ENCODE assay signal across 10 mouse cellular contexts in the genomic region with DNA sequence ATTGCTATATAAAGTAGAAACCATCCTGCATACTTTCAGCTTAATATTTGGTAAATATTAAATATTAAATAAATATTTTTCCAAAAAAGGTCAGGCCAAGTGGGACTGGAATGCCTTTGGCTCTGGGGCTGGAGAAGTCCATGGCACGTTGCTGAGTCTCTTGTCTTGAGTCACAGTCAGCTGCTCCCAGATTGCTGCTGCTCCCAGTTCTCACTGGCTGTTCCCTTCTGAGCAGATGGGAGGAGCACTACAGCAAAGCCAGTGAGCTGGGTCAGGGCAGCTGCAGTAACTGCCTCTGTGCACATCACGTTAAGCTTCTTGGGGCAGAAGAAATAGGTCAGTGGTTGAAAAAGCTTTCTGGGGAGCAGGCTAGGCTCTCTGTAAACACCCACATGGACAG. TPM values are rescaled to one million over a fixed set of nuclear protein-coding genes. Genes with fewer than 3 reads are reported as not detected.
DNase-seq lines count a peak whose midpoint lies in the region; ATAC-seq lines count a peak whose summit lies in the region.
"Had no signal": no experiment of that assay in that cellular context is flagged by ENCODE, and none has a peak within 500 bp of the region (broad histone marks: within the 10 kb centered on the region; RNA-seq: fewer than 3 reads in every experiment).

No protein-coding gene starts in this region.

- H3K4me1 ChIP-seq in lung, embryonic 16.5 days (replicated peaks; ENCODE audit: control insufficient read depth, insufficient read depth, low read length): peaks cover 10% of the 10 kb centered on the region

- H3K9ac ChIP-seq in lung, embryonic 16.5 days (ENCODE audit: low read length): no peak overlapping the region
- H3K9ac ChIP-seq: heart, embryonic 15.5 days; limb, embryonic 12.5 days had no signal

- H3K27me3 ChIP-seq in lung, embryonic 16.5 days (ENCODE audit: control insufficient read depth, insufficient read depth, low read depth, low read length): no peaks in the 10 kb centered on the region
- H3K27me3 ChIP-seq: heart, embryonic 15.5 days; limb, embryonic 12.5 days had no signal

- no peaks in the 10 kb centered on the region for H3K36me3 ChIP-seq in lung, embryonic 16.5 days (ENCODE audit: control insufficient read depth, insufficient read depth, low read length)
- H3K36me3 ChIP-seq: heart, embryonic 15.5 days; limb, embryonic 12.5 days had no signal

- H3K27ac ChIP-seq in lung, embryonic 16.5 days (ENCODE audit: low read length): 0 out of 2 replicates have a peak overlapping the region, but pooled peaks have one; percentile 46
- H3K27ac ChIP-seq: heart, embryonic 15.5 days; limb, embryonic 12.5 days had no signal

- no peak overlapping the region for H3K4me3 ChIP-seq in lung, embryonic 16.5 days (ENCODE audit: low read length)
- H3K4me3 ChIP-seq: heart, embryonic 15.5 days; limb, embryonic 12.5 days had no signal

- no peak overlapping the region for H3K4me2 ChIP-seq in lung, embryonic 16.5 days (ENCODE audit: low read depth, low read length)
- H3K4me2 ChIP-seq: heart, embryonic 15.5 days; limb, embryonic 12.5 days had no signal

- DNase-seq in gastrocnemius, adult 18-20 months (ENCODE audit: low spot score): peak; percentile 51
- DNase-seq in gastrocnemius, postnatal 10 days: no peak
- DNase-seq in 3134 (ENCODE audit: extremely low read depth, insufficient read length, low spot score): peak; percentile 68
- peak; percentile 75 for DNase-seq in brain, adult 2 months (ENCODE audit: low read depth, low spot score)
- no peak for DNase-seq in embryo, embryonic 10 days (ENCODE audit: low spot score)
- no peak for DNase-seq in left cerebral cortex, adult 11 months (ENCODE audit: low spot score)

- 19% methylated on average over 2 of the region's 2 CpGs for WGBS in lung, embryonic 16.5 days

- ATAC-seq in lung, embryonic 16.5 days (ENCODE audit: low read depth): peak; percentile 72
- ATAC-seq in monocyte, adult 5-6 weeks (replicated peaks; ENCODE audit: insufficient number of reproducible peaks, low FRiP score, low TSS enrichment, poor library complexity, severe bottlenecking): no peak

- no peaks in the 10 kb centered on the region for H3K9me3 ChIP-seq in lung, embryonic 16.5 days (ENCODE audit: control insufficient read depth, low read length)
- H3K9me3 ChIP-seq: heart, embryonic 15.5 days; limb, embryonic 12.5 days had no signal

RNA-seq across cellular contexts. Expression of a gene that starts 7.2 kb away (rescaled TPM):
- total RNA-seq in gastrocnemius, adult 18-20 months (2021): under 1 TPM; 0.27 to 0.31 TPM
- total RNA-seq in gastrocnemius, postnatal 10 days (2021): 1 to 10 TPM; 1.6 TPM
- 0.18 TPM in 1 of 2 replicates, not detected in the other for polyA plus RNA-seq in lung, embryonic 16.5 days (2015; fragmentation: Nextera tagmentation; extraction: Ambion mirVana)
- 8.6 to 15.5 TPM (median 9.7 TPM) in 3 replicates for total RNA-seq in monocyte, adult 5-6 weeks (2017)

RNA-seq across cellular contexts. Expression of a gene that starts 7.5 kb away (rescaled TPM):
- 1 to 10 TPM; 1.9 to 3.0 TPM for total RNA-seq in gastrocnemius, adult 18-20 months (2021)
- 1 to 10 TPM; 2.9 to 4.2 TPM for total RNA-seq in gastrocnemius, postnatal 10 days (2021)
- polyA plus RNA-seq in lung, embryonic 16.5 days (2015; fragmentation: Nextera tagmentation; extraction: Ambion mirVana): 3.3 and 4.3 TPM in 2 replicates
- 0.53 to 1.3 TPM in 2 of 3 replicates, not detected in the other for total RNA-seq in monocyte, adult 5-6 weeks (2017)

RNA-seq across cellular contexts. Expression of a gene that starts 28.0 kb away (rescaled TPM):
- 1 to 10 TPM; 4.9 to 6.7 TPM for total RNA-seq in gastrocnemius, adult 18-20 months (2021)
- 1 to 10 TPM; 3.5 to 5.2 TPM for total RNA-seq in gastrocnemius, postnatal 10 days (2021)
- polyA plus RNA-seq in lung, embryonic 16.5 days (2015; fragmentation: Nextera tagmentation; extraction: Ambion mirVana): 14.8 and 16.8 TPM in 2 replicates
- total RNA-seq in monocyte, adult 5-6 weeks (2017): 1.4 to 4.4 TPM (median 2.5 TPM) in 3 replicates

Comparison
In these comparisons a context has a peak if more than half of its experiments do, and no peak if none do; other contexts are left out.
1. DNase-seq: peak in gastrocnemius, adult 18-20 months (single experiment), 3134 (single experiment) and brain, adult 2 months (single experiment); none in gastrocnemius, postnatal 10 days (single experiment), embryo, embryonic 10 days (single experiment) and left cerebral cortex, adult 11 months (single experiment).